In the genomic region with DNA sequence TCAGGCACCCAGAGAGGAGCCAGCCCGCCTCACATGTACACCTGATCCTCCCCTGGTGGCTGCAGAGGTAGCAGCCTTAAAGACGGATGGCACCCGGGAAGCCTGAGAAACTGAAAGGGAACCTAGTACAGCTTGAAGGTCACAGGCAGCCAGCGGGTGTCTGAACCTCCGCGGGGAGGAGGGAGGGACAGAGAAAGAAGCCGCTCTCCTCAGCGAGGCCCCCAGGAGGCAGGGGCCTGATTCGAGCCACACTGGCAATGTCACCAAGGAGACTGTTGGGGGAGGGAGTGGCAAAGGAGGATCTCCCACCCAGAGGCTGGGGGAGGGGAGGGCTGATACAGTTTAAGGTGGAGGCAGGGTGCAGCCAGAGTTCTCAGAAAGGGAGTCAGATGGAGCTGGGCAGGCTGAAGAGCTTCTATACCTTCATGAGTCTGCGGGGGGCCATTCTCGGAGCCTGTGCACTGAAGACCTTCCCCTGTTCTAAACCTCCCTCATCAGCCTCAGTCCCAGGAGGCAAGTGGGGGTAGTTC, we compare ENCODE assay signal across 8 mouse cellular contexts. TPM values are rescaled to one million over a fixed set of nuclear protein-coding genes. Genes with fewer than 3 reads are reported as not detected.
DNase-seq lines count a peak whose midpoint lies in the region; ATAC-seq lines count a peak whose summit lies in the region.

No protein-coding gene starts in this region.

- no peak for DNase-seq in lung, postnatal 36 days
- DNase-seq in adrenal gland, postnatal 25 days, result peak; percentile 36
- DNase-seq in thymus, postnatal 10 days (ENCODE audit: low spot score in 2 of 2), result peak; percentile 28 to 38
- no peak for DNase-seq in left cerebral cortex, adult 9 months (ENCODE audit: low spot score in 2 of 2)
- DNase-seq in cerebellum, adult 9-10 months, result no peak

- H3K4me2 ChIP-seq in lung, embryonic 16.5 days (ENCODE audit: low read depth, low read length), result peak overlapping the region; percentile 45
- peak overlapping the region; percentile 39 for H3K4me2 ChIP-seq in hindbrain, embryonic 12.5 days (replicated peaks)

- H3K27me3 ChIP-seq in lung, embryonic 16.5 days (ENCODE audit: control insufficient read depth, insufficient read depth, low read depth, low read length), result peaks cover 11% of the 10 kb centered on the region
- H3K27me3 ChIP-seq in hindbrain, embryonic 12.5 days, result peaks cover 10% of the 10 kb centered on the region; the same call in 1 of the 2 replicates

- 9% methylated on average over 11 of the region's 11 CpGs for WGBS in lung, embryonic 16.5 days
- WGBS in hindbrain, embryonic 12.5 days, result 2% methylated on average over 11 of the region's 11 CpGs

- no peak overlapping the region for H3K27ac ChIP-seq in lung, embryonic 16.5 days (ENCODE audit: low read length)
- H3K27ac ChIP-seq in hindbrain, embryonic 12.5 days, result peak overlapping the region; percentile 23; the same call in 1 of the 2 replicates

- H3K9me3 ChIP-seq in lung, embryonic 16.5 days (ENCODE audit: control insufficient read depth, low read length), result peaks cover 2% of the 10 kb centered on the region
- no peaks in the 10 kb centered on the region for H3K9me3 ChIP-seq in hindbrain, embryonic 12.5 days (replicated peaks)

- H3K36me3 ChIP-seq in lung, embryonic 16.5 days (ENCODE audit: control insufficient read depth, insufficient read depth, low read length), result no peaks in the 10 kb centered on the region
- no peaks in the 10 kb centered on the region for H3K36me3 ChIP-seq in hindbrain, embryonic 12.5 days

- H3K9ac ChIP-seq in lung, embryonic 16.5 days (ENCODE audit: low read length), result peak overlapping the region; percentile 52
- H3K9ac ChIP-seq in hindbrain, embryonic 12.5 days, result peak overlapping the region; percentile 29; the same call in 1 of the 2 replicates

- peaks cover 8% of the 10 kb centered on the region; the same call in 1 of the 2 replicates for H3K4me1 ChIP-seq in lung, embryonic 16.5 days (replicated peaks; ENCODE audit: control insufficient read depth, insufficient read depth, low read length)
- H3K4me1 ChIP-seq in hindbrain, embryonic 12.5 days, result peaks cover 39% of the 10 kb centered on the region

- peak overlapping the region; percentile 31 for H3K4me3 ChIP-seq in lung, embryonic 16.5 days (ENCODE audit: low read length)
- H3K4me3 ChIP-seq in hindbrain, embryonic 12.5 days, result no peak overlapping the region

- ATAC-seq in lung, embryonic 16.5 days (ENCODE audit: low read depth), result peak; percentile 41; the same call in 1 of the 2 replicates
- ATAC-seq in hindbrain, embryonic 12.5 days (ENCODE audit: low FRiP score), result peak; percentile 49; the same call in 1 of the 2 replicates
- ATAC-seq in megakaryocyte progenitor cell, adult 5-6 weeks (replicated peaks; ENCODE audit: poor library complexity), result peak; percentile 34; the same call in 1 of the 2 replicates

RNA-seq across cellular contexts. Expression of a gene that starts 6.1 kb away (rescaled TPM):
- 3.3 and 3.6 TPM in 2 replicates for polyA plus RNA-seq in lung, embryonic 16.5 days (2015; fragmentation: Nextera tagmentation; extraction: Ambion mirVana)
- 1.4 and 1.9 TPM in 2 replicates for total RNA-seq in adrenal gland, postnatal 25 days (2021)
- 11.8 and 13.3 TPM in 2 replicates for polyA plus RNA-seq in hindbrain, embryonic 12.5 days (2016; fragmentation: Nextera tagmentation; extraction: Ambion mirVana)
- 4.9 and 8.3 TPM in 2 replicates for total RNA-seq in megakaryocyte progenitor cell, adult 5-6 weeks (2015)
- 2.3 and 3.7 TPM in 2 replicates for total RNA-seq in megakaryocyte progenitor cell, adult 5-6 weeks (2017)

RNA-seq across cellular contexts. Expression of a gene that starts 40.7 kb away (rescaled TPM):
- 52.8 and 57.4 TPM in 2 replicates for polyA plus RNA-seq in lung, embryonic 16.5 days (2015; fragmentation: Nextera tagmentation; extraction: Ambion mirVana)
- total RNA-seq in adrenal gland, postnatal 25 days (2021), result 138 and 144 TPM in 2 replicates
- polyA plus RNA-seq in hindbrain, embryonic 12.5 days (2016; fragmentation: Nextera tagmentation; extraction: Ambion mirVana), result 85.6 and 95.1 TPM in 2 replicates
- total RNA-seq in megakaryocyte progenitor cell, adult 5-6 weeks (2015), result 16.2 and 18.1 TPM in 2 replicates
- total RNA-seq in megakaryocyte progenitor cell, adult 5-6 weeks (2017), result 9.1 and 11.4 TPM in 2 replicates

Comparison
In these comparisons a context has a peak if more than half of its experiments do, and no peak if none do; other contexts are left out.
1. DNase-seq: peak in adrenal gland, postnatal 25 days (single experiment) and thymus, postnatal 10 days (2 of 2); none in lung, postnatal 36 days (single experiment), left cerebral cortex, adult 9 months (0 of 2) and cerebellum, adult 9-10 months (single experiment).
2. Peak in every context shown above with its lines, with median percentiles within 50 percentile points of each other: ATAC-seq.